Mouse (Mus musculus): ENCODE data around the gene Rack1. TPM values are rescaled to one million over a fixed set of nuclear protein-coding genes. Genes with fewer than 3 reads are reported as not detected.

Gene Rack1
- total RNA-seq, 2 experiments from 2014 or later: 582 to 604 TPM

Other genes with a start within 250 kb of the Rack1 start
- gene Trim41, start 17.0 kb downstream of the Rack1 start, total RNA-seq (2021): 10 to 100 TPM; 45.9 to 48.9 TPM
- 1 to 10 TPM; 3.6 to 9.8 TPM for gene Trim7, start 25.8 kb downstream of the Rack1 start, total RNA-seq (2021)
- gene Gm12184, start 26.3 kb downstream of the Rack1 start, total RNA-seq (2021): 1 to 10 TPM in 1 of 2 experiments, under 1 TPM in 1; 0.76 to 3.1 TPM
- gene Irgm1, start 71.4 kb downstream of the Rack1 start, total RNA-seq (2021): 10 to 100 TPM; 16.6 to 27.6 TPM
- 1 to 10 TPM; 1.9 to 4.4 TPM for gene Gm5431, start 101.9 kb downstream of the Rack1 start, total RNA-seq (2021)
- gene Psme2b, start 145.9 kb downstream of the Rack1 start, total RNA-seq (2021): 1 to 10 TPM; 3.6 to 7.7 TPM
- gene Olfr56, start 178.6 kb downstream of the Rack1 start, total RNA-seq (2021): under 1 TPM in 1 of 2 experiments, not detected in 1; 0.16 TPM
- 1 to 10 TPM; 2.2 to 3.1 TPM for gene 9930111J21Rik1, start 179.1 kb downstream of the Rack1 start, total RNA-seq (2021)
- 1 to 10 TPM; 3.5 to 6.5 TPM for gene Gm12185, start 191.9 kb downstream of the Rack1 start, total RNA-seq (2021)
- 10 to 100 TPM in 1 of 2 experiments, 1 to 10 TPM in 1; 3.1 to 17.3 TPM for gene Tgtp1, start 193.8 kb downstream of the Rack1 start, total RNA-seq (2021)